Mouse (Mus musculus) kidney, adult 2 months (tissue): ENCODE results near the gene Arhgap21. TPM values are rescaled to one million over a fixed set of nuclear protein-coding genes. Genes with fewer than 3 reads are reported as not detected.

Experiments
- DNase-seq: peaks from one replicate; pipeline ENCODE4 v3.0.0; 2021
- H3K27ac ChIP-seq: fragments of 200-500 bp; 2 replicates; pipeline ENCODE4 v1.5.1; 2012; ENCODE audit warnings: low read depth, low read length, control low read depth, inconsistent platforms; ENCODE audit not compliant: insufficient read depth
- H3K27me3 ChIP-seq: fragments of 200-500 bp; replicated peaks from 2 replicates; pipeline ENCODE4 v1.6.1; 2012; ENCODE audit warnings: mild to moderate bottlenecking, moderate library complexity, low read length, inconsistent platforms; ENCODE audit not compliant: control insufficient read depth, insufficient read depth
- H3K36me3 ChIP-seq: fragments of 200-500 bp; 2 replicates; pipeline ENCODE4 v1.6.1; 2012; ENCODE audit warnings: mild to moderate bottlenecking, moderate library complexity, low read length, inconsistent platforms; ENCODE audit not compliant: control insufficient read depth, insufficient read depth
- H3K4me1 ChIP-seq: fragments of 200-500 bp; 2 replicates; pipeline ENCODE4 v1.6.1; 2011; ENCODE audit warnings: low read length; ENCODE audit not compliant: control insufficient read depth, insufficient read depth
- H3K4me3 ChIP-seq: fragments of 200-500 bp; 2 replicates; pipeline ENCODE4 v1.5.1; 2011; ENCODE audit warnings: mild to moderate bottlenecking, low read depth, low read length, control low read depth; ENCODE audit not compliant: insufficient read depth
- CTCF ChIP-seq: fragments of 200-500 bp; conservative IDR thresholded peaks from 2 replicates; pipeline ENCODE4 v1.5.1; 2011; ENCODE audit warnings: low read depth, mild to moderate bottlenecking, control low read depth, low read length, moderate library complexity, mixed read lengths; ENCODE audit not compliant: insufficient read depth, insufficient read length
- POLR2A ChIP-seq: fragments of 200-500 bp; IDR thresholded peaks from one replicate; pipeline ENCODE4 v1.6.1; 2011; ENCODE audit warnings: low read depth, low read length, control low read depth
- WGBS: fragments of 180-500 bp; shearing (Covaris S2); methylation state at CpG from one replicate; pipeline ENCODE4 v1.1.7; 2018; 5-methylcytosine and 5-hydroxymethylcytosine counted together
- polyA plus RNA-seq: library from polyadenylated mRNA; depleted of rRNA; stranded (reverse); fragments of >200 nt; gene quantifications from 2 replicates; pipeline ENCODE4 v1.2.3, GENCODE M21; 2012

The Arhgap21 gene
- polyA plus RNA-seq, 1 experiment = 9.5 TPM

- peaks cover 7% of the 10 kb centered on the region; the same call in 1 of the 2 replicates for H3K4me1 ChIP-seq
- no peak overlapping the region for H3K27ac ChIP-seq
- no peaks in the 10 kb centered on the region for H3K27me3 ChIP-seq
- H3K4me3 ChIP-seq = no peak overlapping the region
- DNase-seq = no peak
- 80% methylated on average over 3 of the region's 3 CpGs for whole genome bisulfite sequencing
- TF ChIP-seq POLR2A (no peak), CTCF (no peak)
- H3K36me3 ChIP-seq = no peaks in the 10 kb centered on the region
Observed at GRCm38 (mm10) chr2:20949168-20949567, 19.5 kb downstream of the Arhgap21 start.

- DNase-seq = peak; percentile 14
- Histone ChIP-seq H3K4me1 (peaks cover 19% of the 10 kb centered on the region), H3K27ac (no peak overlapping the region)
Observed at GRCm38 (mm10) chr2:20947036-20947435, 21.6 kb downstream of the Arhgap21 start.

GRCm38 (mm10) chr2:20945596-20945995 lies 23.1 kb downstream of the Arhgap21 start:
- Histone ChIP-seq H3K36me3 (no peaks in the 10 kb centered on the region), H3K27ac (no peak overlapping the region), H3K4me3 (no peak overlapping the region), H3K27me3 (no peaks in the 10 kb centered on the region), H3K4me1 (peaks cover 19% of the 10 kb centered on the region)
- 86% methylated on average over 5 of the region's 5 CpGs for WGBS
- TF ChIP-seq CTCF (no peak), POLR2A (no peak)
- no peak for DNase-seq

More at GRCm38 (mm10) chr2:20947036-20947435, 21.6 kb downstream of the Arhgap21 start:
- no peaks in the 10 kb centered on the region for H3K27me3 ChIP-seq
- 35% methylated on average over 1 of the region's 1 CpGs for WGBS
- H3K36me3 ChIP-seq = no peaks in the 10 kb centered on the region
- H3K4me3 ChIP-seq = no peak overlapping the region
- TF ChIP-seq CTCF = no peak
- TF ChIP-seq POLR2A = no peak

- Histone ChIP-seq H3K27me3 (no peaks in the 10 kb centered on the region), H3K4me3 (no peak overlapping the region), H3K27ac (no peak overlapping the region), H3K36me3 (no peaks in the 10 kb centered on the region), H3K4me1 (peaks cover 23% of the 10 kb centered on the region)
- peak; percentile 68 for DNase-seq
- 41% methylated on average over 7 of the region's 7 CpGs for WGBS
- TF ChIP-seq CTCF (no peak), POLR2A (no peak)
Observed at GRCm38 (mm10) chr2:20943730-20944454, 24.8 kb downstream of the Arhgap21 start.

GRCm38 (mm10) chr2:20943222-20943621 lies 25.5 kb downstream of the Arhgap21 start:
- H3K27ac ChIP-seq = no peak overlapping the region
- no peaks in the 10 kb centered on the region for H3K36me3 ChIP-seq
- whole genome bisulfite sequencing = 42% methylated on average over 5 of the region's 5 CpGs
- H3K4me1 ChIP-seq = peaks cover 23% of the 10 kb centered on the region
- H3K27me3 ChIP-seq = no peaks in the 10 kb centered on the region
- TF ChIP-seq POLR2A (no peak), CTCF (no peak)
- DNase-seq = peak; percentile 20
- H3K4me3 ChIP-seq = no peak overlapping the region

DNA sequence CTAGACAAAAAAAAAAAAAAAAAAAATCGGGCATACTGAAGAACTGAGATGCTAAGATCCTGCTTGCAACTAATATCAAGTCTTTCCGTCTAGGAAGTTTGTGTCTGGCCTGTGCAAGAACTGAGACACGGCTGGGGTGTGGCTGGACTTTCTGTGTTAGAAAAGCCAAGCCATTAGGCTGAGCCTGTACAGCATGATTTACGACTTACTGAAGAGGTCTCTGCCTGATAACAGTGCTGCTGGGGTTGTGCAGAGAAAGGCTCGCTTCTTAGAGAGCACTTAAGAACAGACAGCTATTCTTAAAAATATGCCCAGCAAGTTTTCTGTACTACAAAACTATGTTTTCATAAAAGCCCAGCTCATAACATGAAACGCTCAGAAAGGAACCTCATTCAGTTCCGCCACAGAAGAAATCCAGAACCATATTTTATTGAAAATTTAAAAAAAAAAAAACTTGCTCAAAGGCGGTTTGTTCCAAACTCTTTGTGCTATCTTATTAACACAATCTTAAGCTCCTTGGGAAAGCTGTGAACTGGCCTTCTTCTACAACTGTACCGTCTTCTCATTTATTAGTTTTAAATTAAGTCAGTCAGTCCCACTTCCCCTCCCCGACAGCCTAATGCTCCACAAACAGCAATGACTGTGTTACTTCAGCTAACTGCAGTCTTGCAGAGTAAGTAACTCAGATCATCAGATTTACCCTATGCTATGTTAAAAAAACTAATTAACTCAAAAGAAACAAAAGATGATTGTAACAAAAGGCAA lies 26.1 kb downstream of the Arhgap21 start:
- DNase-seq = peak; percentile 24
- TF ChIP-seq POLR2A (no peak), CTCF (no peak)
- Histone ChIP-seq H3K27me3 (no peaks in the 10 kb centered on the region), H3K27ac (no peak overlapping the region), H3K36me3 (no peaks in the 10 kb centered on the region), H3K4me1 (peaks cover 23% of the 10 kb centered on the region), H3K4me3 (no peak overlapping the region)
- WGBS = 53% methylated on average over 10 of the region's 10 CpGs

- Histone ChIP-seq H3K4me3 (no peak overlapping the region), H3K36me3 (no peaks in the 10 kb centered on the region), H3K4me1 (peaks cover 26% of the 10 kb centered on the region), H3K27me3 (no peaks in the 10 kb centered on the region), H3K27ac (no peak overlapping the region)
- TF ChIP-seq POLR2A (no peak), CTCF (no peak)
- no peak for DNase-seq
Observed at GRCm38 (mm10) chr2:20941105-20941504, 27.6 kb downstream of the Arhgap21 start.
